Mouse (Mus musculus) CD4-positive naive resting alpha-beta T cell, adult 76 days (primary cell): Measurements from ENCODE around the gene Gm3543. TPM values are rescaled to one million over a fixed set of nuclear protein-coding genes. Genes with fewer than 3 reads are reported as not detected.

Experiments
- total RNA-seq: library from RNA; stranded (reverse); gene quantifications from one replicate; pipeline ENCODE4 v1.2.4, GENCODE M21; 2023

The Gm3543 gene
- total RNA-seq: not detected

GRCm38 (mm10) chr14:41983225-41983624 is at the start of gene Gm3543:
Gene Gm3543, minus strand, starts transcription at chr14:41983325.

DNA sequence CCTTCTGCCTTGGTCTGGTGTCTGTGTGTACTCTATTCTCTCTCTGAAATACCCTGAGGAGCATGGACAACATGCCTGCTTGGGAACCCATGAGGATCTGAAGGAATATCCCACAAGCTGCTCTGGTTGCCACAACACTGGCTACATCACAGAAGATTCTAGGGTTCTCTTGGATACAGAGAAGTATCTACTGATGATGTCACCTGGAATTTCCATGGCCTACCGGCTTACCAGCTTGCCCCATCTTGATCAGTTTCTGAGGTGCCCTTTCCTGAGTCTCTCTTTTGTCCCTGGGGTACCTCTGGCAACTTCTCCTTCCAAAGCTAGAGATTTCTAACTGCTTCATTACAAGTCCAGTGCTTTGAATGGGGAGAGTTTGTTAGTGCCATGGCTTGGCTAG is 15.3 kb downstream of the Gm3543 start, which contains the start of gene Gm6401:
Gm6401 (minus strand) TSS at position 101 of the 400 bp plus-strand sequence.

GRCm38 (mm10) chr14:41943695-41944094 is 39.4 kb downstream of the Gm3543 start, which contains the start of gene 1700024B05Rik:
Gene 1700024B05Rik, plus strand, starts transcription at chr14:41943995.

Other genes starting within 250 kb of the Gm3543 start
- gene Gm7929, start 232.7 kb downstream of the Gm3543 start, total RNA-seq: not detected
- gene Gm47189, start 210.9 kb downstream of the Gm3543 start, total RNA-seq: not detected
- gene Gm7980, start 76.0 kb downstream of the Gm3543 start, total RNA-seq: not detected
- gene 1700049E17Rik1, start 58.4 kb downstream of the Gm3543 start, total RNA-seq: not detected
- not detected for gene 1700024B05Rik, start 39.3 kb downstream of the Gm3543 start, total RNA-seq
- not detected for gene Gm6401, start 15.4 kb downstream of the Gm3543 start, total RNA-seq
- not detected for gene Gm7951, start 134.0 kb upstream of the Gm3543 start, total RNA-seq
- gene Gm17027, start 179.3 kb upstream of the Gm3543 start, total RNA-seq: not detected
- gene Gm3573, start 207.5 kb upstream of the Gm3543 start, total RNA-seq: not detected